Mouse (Mus musculus): Measurements from ENCODE around the gene Lce3d. TPM values are rescaled to one million over a fixed set of nuclear protein-coding genes. Genes with fewer than 3 reads are reported as not detected.

Gene Lce3d
- total RNA-seq, 1 experiment = not detected

GRCm38 (mm10) chr3:93000621-93001020 is 43.4 kb downstream of the Lce3d start:
- TF ChIP-seq CHD2 (IDR thresholded peaks at IDR 0.05; ENCODE audit: low read depth, low read length) (no peak), ZNF384 (IDR thresholded peaks at IDR 0.05; ENCODE audit: low read depth, low read length) (no peak), MAFK (IDR thresholded peaks at IDR 0.05; ENCODE audit: insufficient read depth, low read depth, low read length) (no peak), ZC3H11A (IDR thresholded peaks at IDR 0.05; ENCODE audit: borderline replicate concordance, low read depth, low read length) (no peak), HCFC1 (IDR thresholded peaks at IDR 0.05; ENCODE audit: borderline replicate concordance, insufficient read depth, low read length) (no peak)
- Histone ChIP-seq H3K4me1 (ENCODE audit: control insufficient read depth in 2 of 2, insufficient read depth in 2 of 2, low read length in 2 of 2, poor library complexity in 1 of 2) (no peaks in the 10 kb centered on the region), H3K27ac (ENCODE audit: insufficient read depth, low read depth, low read length, poor library complexity, severe bottlenecking) (no peak overlapping the region), H3K4me3 (ENCODE audit: insufficient read depth in 1 of 2, low read depth in 1 of 2, low read length in 2 of 2, poor library complexity in 1 of 2, severe bottlenecking in 1 of 2) (no peak overlapping the region), H3K36me3 (ENCODE audit: control insufficient read depth, insufficient read depth, low read length, poor library complexity, severe bottlenecking) (no peaks in the 10 kb centered on the region), H3K9me3 (ENCODE audit: control insufficient read depth, insufficient read depth, low read depth, low read length) (no peaks in the 10 kb centered on the region), H3K9ac (ENCODE audit: insufficient read depth, low read depth, low read length, poor library complexity, severe bottlenecking) (no peak overlapping the region)
- in situ Hi-C loops (cut with MboI; ENCODE audit: low sequenced_read_pairs in 2 of 2, unreplicated experiment in 2 of 2) = no loop called here
- DNase-seq (ENCODE audit: low read depth, low spot score) = no peak

DNA sequence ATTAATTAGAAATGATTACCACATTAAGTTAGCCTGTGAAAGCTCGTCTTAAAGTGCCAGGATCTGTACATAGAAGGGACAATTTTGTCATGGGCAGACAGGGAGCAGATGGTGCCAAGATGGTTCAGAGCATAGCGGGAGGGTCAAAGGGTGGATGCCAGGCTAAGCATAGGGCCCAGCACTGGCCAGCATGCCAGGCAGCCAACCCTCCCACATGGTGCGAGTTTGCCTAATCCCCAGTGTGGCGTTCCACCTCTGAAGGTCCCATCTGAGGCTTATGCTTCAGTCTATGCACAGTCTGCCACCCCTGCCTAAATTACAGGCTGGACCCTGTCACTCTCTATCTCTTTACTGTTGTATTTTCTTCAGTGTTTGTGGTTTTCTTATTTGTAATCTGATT is 45.7 kb downstream of the Lce3d start:
- Histone ChIP-seq H3K4me3 (ENCODE audit: insufficient read depth in 1 of 2, low read depth in 1 of 2, low read length in 2 of 2, poor library complexity in 1 of 2, severe bottlenecking in 1 of 2) (no peak overlapping the region), H3K36me3 (ENCODE audit: control insufficient read depth, insufficient read depth, low read length, poor library complexity, severe bottlenecking) (no peaks in the 10 kb centered on the region), H3K9ac (ENCODE audit: insufficient read depth, low read depth, low read length, poor library complexity, severe bottlenecking) (no peak overlapping the region), H3K27ac (ENCODE audit: insufficient read depth, low read depth, low read length, poor library complexity, severe bottlenecking) (no peak overlapping the region), H3K9me3 (ENCODE audit: control insufficient read depth, insufficient read depth, low read depth, low read length) (no peaks in the 10 kb centered on the region), H3K4me1 (ENCODE audit: control insufficient read depth in 2 of 2, insufficient read depth in 2 of 2, low read length in 2 of 2, poor library complexity in 1 of 2) (no peaks in the 10 kb centered on the region)
- in situ Hi-C loops (cut with MboI; ENCODE audit: low sequenced_read_pairs in 2 of 2, unreplicated experiment in 2 of 2) = no loop called here
- TF ChIP-seq CHD2 (IDR thresholded peaks at IDR 0.05; ENCODE audit: low read depth, low read length) (no peak), HCFC1 (IDR thresholded peaks at IDR 0.05; ENCODE audit: borderline replicate concordance, insufficient read depth, low read length) (no peak), MAFK (IDR thresholded peaks at IDR 0.05; ENCODE audit: insufficient read depth, low read depth, low read length) (no peak), ZNF384 (IDR thresholded peaks at IDR 0.05; ENCODE audit: low read depth, low read length) (no peak), ZC3H11A (IDR thresholded peaks at IDR 0.05; ENCODE audit: borderline replicate concordance, low read depth, low read length) (no peak)
- no peak for DNase-seq (ENCODE audit: low read depth, low spot score)

Other genes starting within 250 kb of the Lce3d start
- gene Lce1e, start 248.3 kb upstream of the Lce3d start, total RNA-seq (2012; rRNA removed) = not detected in 2 replicates
- not detected in 2 replicates for gene Lce1f, start 237.0 kb upstream of the Lce3d start, total RNA-seq (2012; rRNA removed)
- gene Gm38119, start 218.3 kb upstream of the Lce3d start, total RNA-seq (2012; rRNA removed) = not detected in 2 replicates
- gene Lce1g, start 205.1 kb upstream of the Lce3d start, total RNA-seq (2012; rRNA removed) = not detected in 2 replicates
- gene Lce1h, start 192.3 kb upstream of the Lce3d start, total RNA-seq (2012; rRNA removed) = 4.7 TPM in 1 of 2 replicates, not detected in the other
- gene Lce1i, start 178.5 kb upstream of the Lce3d start, total RNA-seq (2012; rRNA removed) = not detected in 2 replicates
- gene Lce1j, start 166.9 kb upstream of the Lce3d start, total RNA-seq (2012; rRNA removed) = not detected in 2 replicates
- not detected in 2 replicates for gene Lce1k, start 149.5 kb upstream of the Lce3d start, total RNA-seq (2012; rRNA removed)
- gene Kprp, start 130.1 kb upstream of the Lce3d start, total RNA-seq (2012; rRNA removed) = not detected in 2 replicates
- not detected in 2 replicates for gene Lce1l, start 106.1 kb upstream of the Lce3d start, total RNA-seq (2012; rRNA removed)
- not detected in 2 replicates for gene 2310050C09Rik, start 87.2 kb upstream of the Lce3d start, total RNA-seq (2012; rRNA removed)
- gene Lce3a, start 31.2 kb upstream of the Lce3d start, total RNA-seq (2012; rRNA removed) = not detected in 2 replicates
- gene Lce3b, start 24.4 kb upstream of the Lce3d start, total RNA-seq (2012; rRNA removed) = not detected in 2 replicates
- not detected in 2 replicates for gene Lce3c, start 12.9 kb upstream of the Lce3d start, total RNA-seq (2012; rRNA removed)
- not detected in 2 replicates for gene Lce3e, start 9.7 kb downstream of the Lce3d start, total RNA-seq (2012; rRNA removed)
- not detected in 2 replicates for gene Lce3f, start 34.8 kb downstream of the Lce3d start, total RNA-seq (2012; rRNA removed)
- 1.2 and 6.2 TPM in 2 replicates for gene Crct1, start 58.3 kb downstream of the Lce3d start, total RNA-seq (2012; rRNA removed)
- gene Lce1m, start 61.7 kb downstream of the Lce3d start, total RNA-seq (2012; rRNA removed) = not detected in 2 replicates
- gene Gm4858, start 111.4 kb downstream of the Lce3d start, total RNA-seq (2012; rRNA removed) = 0.58 and 1.1 TPM in 2 replicates
- gene Crnn, start 187.4 kb downstream of the Lce3d start, total RNA-seq (2012; rRNA removed) = not detected in 2 replicates
- gene Flg2, start 239.9 kb downstream of the Lce3d start, total RNA-seq (2012; rRNA removed) = not detected in 2 replicates